Mouse (Mus musculus): Measurements from ENCODE around the gene Pdcd1lg2. TPM values are rescaled to one million over a fixed set of nuclear protein-coding genes. Genes with fewer than 3 reads are reported as not detected.
"Not testable (repeated sequence)": the region's sequence is repeated elsewhere in the genome, so short reads cannot be mapped to it uniquely, and the experiment has no call there.

Pdcd1lg2 gene
- total RNA-seq, 4 experiments from 2014 or later = not detected

DNA sequence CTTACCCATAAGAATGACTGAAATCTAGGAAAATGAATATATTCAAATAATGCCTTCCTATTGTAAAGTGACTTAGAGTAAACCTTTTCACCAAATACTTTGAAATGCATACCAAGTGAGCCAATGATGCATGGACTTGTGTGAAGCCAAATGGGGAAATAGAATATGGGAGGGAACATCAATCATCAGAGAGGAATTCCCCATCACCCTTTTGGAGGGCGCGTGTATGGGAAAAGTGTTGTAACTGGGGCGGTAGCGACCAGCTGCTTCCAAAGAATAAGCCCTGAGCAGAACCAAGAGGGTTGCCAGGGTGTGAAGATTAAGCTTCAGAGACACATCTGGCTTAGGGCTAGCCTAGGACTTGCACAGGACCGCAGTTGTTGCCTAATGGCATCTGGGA is 27.4 kb upstream of the Pdcd1lg2 start:
- no peak for DNase-seq (ENCODE audit: low spot score in 2 of 2)

DNA sequence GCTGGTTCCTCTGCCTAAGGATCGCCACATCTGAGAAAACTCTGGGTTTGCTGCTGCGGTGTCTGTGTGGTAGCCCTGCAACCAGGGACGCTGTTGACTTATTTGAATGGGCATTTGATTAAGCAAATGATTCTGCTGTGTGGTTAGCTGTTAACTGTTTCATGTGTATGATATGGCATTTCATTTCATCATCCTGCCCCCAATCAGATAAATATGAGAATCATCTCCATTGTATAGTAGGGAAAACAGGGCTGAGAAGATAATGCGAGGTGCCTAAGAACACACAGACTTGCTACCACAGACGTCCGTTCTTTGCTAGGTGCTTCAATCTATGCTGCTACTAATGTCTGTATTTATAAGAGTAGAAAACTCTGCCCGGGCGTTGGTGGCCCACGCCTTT is 26.3 kb upstream of the Pdcd1lg2 start:
- DNase-seq (ENCODE audit: low spot score in 2 of 2) = no peak

GRCm38 (mm10) chr19:29384994-29385393 is 25.7 kb upstream of the Pdcd1lg2 start:
- DNase-seq (ENCODE audit: low spot score in 2 of 2) = no peak

GRCm38 (mm10) chr19:29385822-29386221 is 24.9 kb upstream of the Pdcd1lg2 start:
- no peak for DNase-seq (ENCODE audit: low spot score in 2 of 2)

DNA sequence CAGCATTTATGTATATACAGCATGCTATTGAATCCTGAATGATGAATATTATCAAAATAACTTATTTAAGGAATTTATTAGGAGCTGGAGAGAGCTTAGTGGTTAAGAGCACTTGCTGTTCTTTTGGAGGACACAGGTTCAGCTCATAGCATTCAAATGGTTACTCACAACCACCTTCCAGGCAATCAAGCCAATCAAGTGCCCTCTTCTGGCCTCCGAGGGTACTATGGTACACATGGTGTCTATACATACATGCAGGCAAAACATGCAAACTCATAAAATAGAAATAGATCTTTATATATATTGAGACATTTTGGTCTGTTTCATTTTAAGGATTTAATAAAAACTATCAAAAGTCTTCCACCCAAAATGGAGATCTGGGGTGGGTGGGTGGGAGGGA is 21.9 kb upstream of the Pdcd1lg2 start:
- no peak for DNase-seq (ENCODE audit: low spot score in 2 of 2)

DNA sequence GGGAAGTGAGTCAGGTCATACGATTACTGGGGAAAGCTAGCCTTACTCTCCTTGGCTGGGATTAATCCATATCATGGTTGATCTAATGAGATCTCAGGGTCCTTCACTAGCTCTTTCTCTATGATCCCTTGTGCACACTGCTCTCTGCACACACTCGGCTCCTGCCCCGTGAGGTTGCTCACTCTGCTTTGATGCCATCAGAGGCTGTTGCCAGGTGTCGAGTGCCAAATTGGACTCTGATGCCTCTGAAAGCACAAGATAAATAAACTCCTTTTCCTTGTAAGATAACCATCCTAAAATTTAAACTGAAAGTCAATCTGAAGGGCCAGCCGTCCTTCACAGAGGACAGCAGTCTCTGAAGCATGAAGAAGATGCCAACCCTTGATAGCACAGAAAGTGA is 20.2 kb upstream of the Pdcd1lg2 start:
- DNase-seq (ENCODE audit: low spot score in 2 of 2) = no peak

- DNase-seq (ENCODE audit: low spot score in 2 of 2) = no peak
These were observed 19.4 kb upstream of the Pdcd1lg2 start for GRCm38 (mm10) chr19:29391279-29391678.

GRCm38 (mm10) chr19:29393333-29393732 is 17.4 kb upstream of the Pdcd1lg2 start:
- DNase-seq (ENCODE audit: low spot score in 2 of 2) = no peak

- no peak for DNase-seq (ENCODE audit: low spot score in 2 of 2)
These were observed 16.0 kb upstream of the Pdcd1lg2 start for GRCm38 (mm10) chr19:29394721-29395120.

DNA sequence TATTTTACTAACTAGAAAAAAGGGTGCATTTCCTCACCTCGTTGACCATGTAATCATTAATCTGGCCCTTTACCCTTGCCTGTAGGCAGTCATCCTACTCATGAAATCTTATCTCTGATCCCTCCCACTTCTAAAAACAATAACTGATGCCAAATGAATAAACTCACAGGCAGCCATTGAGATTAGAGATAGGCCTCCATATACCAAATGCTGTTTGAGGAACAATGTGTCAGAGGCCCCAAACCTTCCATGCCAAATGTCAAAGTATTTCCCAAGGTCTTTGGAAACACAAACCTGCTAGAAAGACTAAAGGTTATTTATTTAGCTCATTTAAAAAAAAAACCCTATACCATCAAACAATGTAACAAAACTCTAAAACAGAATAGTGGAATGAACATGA is 14.4 kb upstream of the Pdcd1lg2 start:
- DNase-seq (ENCODE audit: low spot score in 2 of 2) = no peak

DNA sequence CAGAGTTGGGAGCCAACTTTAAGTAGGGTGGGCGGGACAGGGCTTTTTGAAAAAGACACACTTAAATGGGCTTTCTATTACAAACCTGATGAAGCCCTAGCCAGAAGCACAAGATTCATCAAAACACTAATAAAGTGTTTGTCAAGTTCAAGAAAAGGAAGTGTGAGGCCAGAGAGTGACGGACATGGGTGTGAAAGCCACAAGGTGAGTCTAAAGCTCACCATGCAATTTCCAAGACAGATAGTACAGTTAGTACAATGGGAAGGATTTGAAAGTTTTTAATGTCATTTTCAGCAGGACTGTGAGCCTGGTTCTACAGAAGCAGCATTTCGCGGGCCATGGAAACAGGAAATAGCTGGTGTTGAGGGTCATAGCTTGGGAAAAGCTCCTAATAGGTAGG is 10.9 kb upstream of the Pdcd1lg2 start:
- DNase-seq (ENCODE audit: low spot score in 2 of 2) = no peak

GRCm38 (mm10) chr19:29400466-29400865 is 10.3 kb upstream of the Pdcd1lg2 start:
- DNase-seq (ENCODE audit: low spot score in 2 of 2) = no peak

DNA sequence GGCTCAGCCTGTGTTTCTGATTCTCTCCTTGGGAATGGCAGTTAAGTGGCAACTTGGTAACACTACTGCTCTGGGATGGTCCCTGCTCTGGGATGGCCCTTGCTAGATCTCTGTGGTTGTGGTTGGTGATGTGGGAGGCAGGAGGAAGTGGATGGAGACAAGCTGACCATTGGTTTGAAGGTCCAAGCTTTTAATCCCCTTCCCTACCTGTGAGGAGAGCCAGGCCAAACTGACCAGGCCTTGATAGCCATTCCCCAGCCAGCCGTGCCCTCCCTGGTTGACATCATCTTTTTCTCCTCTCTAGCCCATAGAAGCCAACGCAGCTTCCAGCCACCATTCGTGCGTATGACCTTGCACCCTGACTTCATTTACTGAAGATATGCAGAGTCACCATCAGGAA is 8.1 kb upstream of the Pdcd1lg2 start:
- no peak for DNase-seq (ENCODE audit: low spot score in 2 of 2)

DNA sequence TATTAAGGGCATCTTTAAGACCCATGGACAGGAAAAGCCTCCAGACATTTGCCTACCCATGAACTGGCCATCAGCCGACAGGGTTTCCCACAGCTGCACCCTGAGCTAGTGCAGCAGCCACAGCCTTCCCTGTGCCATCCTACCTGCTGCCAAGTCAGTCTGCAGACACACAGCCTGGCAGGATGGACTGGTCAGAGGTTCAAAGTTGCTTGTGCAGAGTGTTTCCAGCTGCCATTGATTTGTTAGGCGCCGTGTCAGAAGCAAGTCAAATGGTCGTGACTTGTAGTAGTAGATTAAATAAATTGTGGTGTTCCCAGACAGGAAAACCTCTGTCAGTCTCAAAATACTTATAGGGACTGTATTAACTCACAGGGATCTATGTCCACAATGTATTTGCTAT is 7.5 kb upstream of the Pdcd1lg2 start:
- no peak for DNase-seq (ENCODE audit: low spot score in 2 of 2)

DNA sequence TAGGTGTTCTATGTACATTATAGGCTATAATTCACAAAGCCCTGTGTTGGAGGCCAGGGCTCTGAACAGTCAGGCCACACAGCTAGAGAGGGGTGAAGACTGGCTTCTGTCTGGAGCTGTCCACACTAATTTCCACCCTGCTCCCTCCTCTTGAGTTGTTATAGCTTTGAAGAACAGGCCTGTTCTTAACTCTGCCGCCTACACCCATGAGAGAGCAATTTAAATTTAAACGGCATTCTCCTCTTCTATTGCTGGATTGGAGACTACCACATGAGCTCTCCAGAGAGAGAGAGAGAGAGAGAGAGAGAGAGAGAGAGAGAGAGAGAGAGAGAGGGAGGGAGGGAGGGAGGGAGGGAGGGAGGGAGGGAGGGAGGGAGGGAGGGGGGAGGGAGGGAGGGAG is 5.3 kb upstream of the Pdcd1lg2 start:
- DNase-seq (ENCODE audit: low spot score in 2 of 2) = no peak

GRCm38 (mm10) chr19:29406042-29407017 is 4.4 kb upstream of the Pdcd1lg2 start:
- DNase-seq (ENCODE audit: low spot score in 2 of 2) = no peak

DNA sequence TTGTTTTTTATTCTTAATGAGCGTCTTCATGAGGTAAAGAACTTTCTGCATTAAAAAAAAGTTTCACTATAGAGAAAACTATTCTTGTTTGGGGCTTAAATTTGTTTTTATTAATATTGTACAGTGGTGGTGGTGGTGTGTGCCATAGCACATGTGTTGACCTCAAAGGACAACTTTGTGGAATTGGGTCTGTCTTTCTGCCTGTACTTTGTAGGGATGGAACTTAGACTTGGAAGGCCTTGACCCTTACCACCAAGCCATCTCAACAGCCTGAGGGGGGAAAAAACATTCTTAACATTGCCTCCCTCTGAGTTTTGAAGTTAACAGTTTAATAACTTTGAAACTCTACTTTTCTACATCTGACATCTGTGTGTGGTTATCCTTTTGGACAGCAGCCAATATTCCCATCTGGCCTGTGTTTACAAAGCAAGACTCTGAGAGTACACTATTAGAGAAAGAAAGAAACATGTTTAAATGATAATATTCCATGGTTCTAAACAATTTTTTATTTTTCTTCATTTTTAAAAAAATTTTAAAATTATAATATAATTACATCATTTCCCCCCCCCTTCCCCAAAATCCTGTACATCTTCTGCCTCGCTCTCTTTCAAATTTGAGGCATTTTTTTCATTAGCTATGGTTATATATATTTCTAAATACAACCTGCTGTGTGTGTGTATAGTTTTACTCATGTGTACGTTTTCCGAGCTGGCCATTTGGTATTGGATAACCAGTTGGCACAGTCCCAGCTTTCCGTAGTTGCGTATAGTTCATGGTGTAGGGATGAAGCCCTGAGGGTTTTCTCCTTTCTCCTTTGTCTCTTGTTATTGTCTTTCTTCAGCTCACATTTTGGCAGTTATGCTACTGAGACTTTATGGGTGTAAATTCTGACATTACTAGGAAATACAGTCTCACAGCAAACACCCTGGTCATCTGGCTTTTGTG is 2.0 kb downstream of the Pdcd1lg2 start:
- DNase-seq (ENCODE audit: low spot score in 2 of 2) = no peak

- no peak for DNase-seq (ENCODE audit: low spot score in 2 of 2)
These were observed 3.8 kb downstream of the Pdcd1lg2 start for GRCm38 (mm10) chr19:29414513-29414912.

GRCm38 (mm10) chr19:29414917-29415316 is 4.2 kb downstream of the Pdcd1lg2 start:
- DNase-seq (ENCODE audit: low spot score in 2 of 2) = not testable (repeated sequence)

- DNase-seq (ENCODE audit: low spot score in 2 of 2) = no peak
These were observed 5.7 kb downstream of the Pdcd1lg2 start for GRCm38 (mm10) chr19:29416393-29416902.

DNA sequence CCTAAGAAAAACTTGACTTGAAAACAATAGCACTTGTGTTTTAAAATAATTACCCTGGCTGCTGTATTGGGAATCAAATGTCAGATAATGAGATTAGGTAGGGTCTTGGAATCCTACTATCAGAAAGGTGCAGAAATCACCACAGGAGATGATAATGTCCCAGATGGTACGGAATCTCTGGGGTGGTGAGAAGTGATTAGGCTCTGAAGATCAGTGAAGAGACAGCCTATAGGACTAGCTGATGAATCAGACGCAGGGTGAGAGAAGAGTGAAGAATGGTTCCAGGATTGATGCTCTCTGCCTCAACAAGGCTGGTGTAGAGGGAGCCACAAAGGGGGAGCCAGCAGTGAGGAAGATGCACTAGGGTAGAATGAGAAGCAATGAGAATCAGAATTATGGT is 6.5 kb downstream of the Pdcd1lg2 start:
- no peak for DNase-seq (ENCODE audit: low spot score in 2 of 2)

DNA sequence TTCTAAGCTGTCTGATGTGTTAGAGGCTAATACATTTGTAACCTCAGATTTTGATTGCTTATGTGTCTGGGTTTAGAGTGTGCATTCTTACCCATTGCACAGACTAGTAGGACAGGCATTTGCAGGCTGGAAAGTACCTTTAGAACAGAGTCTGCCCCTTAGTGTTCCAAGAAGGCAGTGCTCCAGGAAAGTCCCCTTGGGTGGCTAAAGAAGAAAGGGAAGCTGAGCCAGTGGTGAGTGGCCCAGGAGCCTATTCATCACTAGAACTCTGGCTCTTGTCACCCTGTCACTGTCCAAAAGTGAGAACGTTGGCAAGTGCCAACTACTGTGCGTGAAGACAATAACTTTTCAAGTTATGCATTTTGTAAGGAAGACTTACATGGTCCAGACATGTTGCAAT is 7.2 kb downstream of the Pdcd1lg2 start:
- no peak for DNase-seq (ENCODE audit: low spot score in 2 of 2)

All from gastrocnemius, adult 8-10 months (tissue).